Mouse (Mus musculus) limb, embryonic 10.5 days (tissue): ENCODE measurements around the gene Sema3a. TPM values are rescaled to one million over a fixed set of nuclear protein-coding genes. Genes with fewer than 3 reads are reported as not detected.

Experiments
- DNase-seq: peaks from one replicate; pipeline ENCODE4 v3.0.0-alpha.2; 2017; ENCODE audit warnings: low spot score
- H3K27ac ChIP-seq: fragments of 300-500 bp; sonication (generic); 2 replicates; pipeline ENCODE4 v1.5.1; 2016; ENCODE audit warnings: mild to moderate bottlenecking
- H3K27me3 ChIP-seq: fragments of 300-500 bp; sonication (generic); 2 replicates; pipeline ENCODE4 v1.6.1; 2016; ENCODE audit warnings: low read depth, mild to moderate bottlenecking; ENCODE audit not compliant: poor library complexity, severe bottlenecking
- H3K36me3 ChIP-seq: fragments of 300-500 bp; sonication (generic); 2 replicates; pipeline ENCODE4 v1.6.1; 2016; ENCODE audit warnings: mild to moderate bottlenecking, moderate library complexity
- H3K4me1 ChIP-seq: fragments of 300-500 bp; sonication (generic); 2 replicates; pipeline ENCODE4 v1.6.1; 2016
- H3K4me3 ChIP-seq: fragments of 300-500 bp; sonication (generic); 2 replicates; pipeline ENCODE4 v1.5.1; 2016; ENCODE audit warnings: mild to moderate bottlenecking, moderate library complexity
- H3K9me3 ChIP-seq: fragments of 300-500 bp; sonication (generic); replicated peaks from 2 replicates; pipeline ENCODE4 v1.6.1; 2016; ENCODE audit warnings: mild to moderate bottlenecking
- WGBS: fragments of 180-500 bp; shearing (Covaris S2); methylation state at CpG from one replicate; pipeline ENCODE4 v1.1.7; 2016; 5-methylcytosine and 5-hydroxymethylcytosine counted together
- polyA plus RNA-seq: library from polyadenylated mRNA; unstranded; fragments of >200 nt; fragmentation: Nextera tagmentation; extraction: Ambion mirVana; gene quantifications from 2 replicates; pipeline ENCODE4 v1.2.1, GENCODE M21; 2016

Gene Sema3a
- polyA plus RNA-seq, 1 experiment from 2014 or later, result 52.1 TPM

- 14% methylated on average over 1 of the region's 1 CpGs for WGBS
- no peaks in the 10 kb centered on the region for H3K36me3 ChIP-seq
- H3K4me1 ChIP-seq, result peaks cover 15% of the 10 kb centered on the region
- DNase-seq, result no peak
- no peaks in the 10 kb centered on the region for H3K27me3 ChIP-seq
- H3K4me3 ChIP-seq, result no peak overlapping the region
- no peak overlapping the region for H3K27ac ChIP-seq
- no peaks in the 10 kb centered on the region for H3K9me3 ChIP-seq
Observed at GRCm38 (mm10) chr5:13405432-13405831, 280.2 kb downstream of the Sema3a start.

- no peak overlapping the region for H3K27ac ChIP-seq
- H3K4me3 ChIP-seq, result no peak overlapping the region
- no peaks in the 10 kb centered on the region for H3K27me3 ChIP-seq
- DNase-seq, result no peak
- H3K9me3 ChIP-seq, result no peaks in the 10 kb centered on the region
- no peaks in the 10 kb centered on the region for H3K36me3 ChIP-seq
- 95% methylated on average over 2 of the region's 2 CpGs for WGBS
- H3K4me1 ChIP-seq, result peaks cover 8% of the 10 kb centered on the region
Observed at GRCm38 (mm10) chr5:13406131-13406530, 280.9 kb downstream of the Sema3a start.

- H3K27ac ChIP-seq, result no peak overlapping the region
- WGBS, result 89% methylated on average over 2 of the region's 2 CpGs
Observed at GRCm38 (mm10) chr5:13411920-13412319, 286.7 kb downstream of the Sema3a start.

DNA sequence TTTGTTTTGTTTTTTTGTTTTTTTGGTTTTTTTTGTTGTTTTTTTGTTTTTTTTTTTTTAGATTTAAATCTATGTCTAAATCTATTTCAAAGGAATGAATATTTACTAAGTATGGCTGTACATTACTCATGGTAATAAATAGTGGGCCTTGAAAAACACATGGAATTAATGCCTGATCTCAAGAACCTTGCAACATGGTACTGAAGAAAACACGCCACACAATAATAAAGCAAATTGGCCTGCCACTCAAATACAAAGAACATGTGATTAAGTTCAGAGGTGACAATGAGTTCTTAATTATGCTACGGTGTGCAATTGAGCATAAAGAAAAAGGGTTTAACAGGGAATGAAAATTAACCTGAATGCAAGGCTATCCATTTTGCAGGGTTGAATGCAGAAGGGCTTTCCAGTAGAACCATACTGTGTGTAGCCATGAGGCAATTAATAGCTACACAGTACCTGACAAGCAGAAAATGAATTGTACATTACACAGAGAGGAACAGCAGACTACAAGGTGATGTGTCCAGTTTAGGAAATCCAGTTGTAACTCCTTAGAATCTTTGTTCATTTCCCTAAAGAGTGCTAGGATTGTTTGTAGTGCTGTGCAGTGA, 288.8 kb downstream of the Sema3a start:
- H3K4me1 ChIP-seq, result 0 out of 2 replicates have a peak, but pooled peaks cover 7% of the 10 kb centered on the region
- 0 out of 2 replicates have a peak, but pooled peaks cover 2% of the 10 kb centered on the region for H3K36me3 ChIP-seq
- WGBS, result 77% methylated on average over 2 of the region's 2 CpGs
- no peak overlapping the region for H3K27ac ChIP-seq
- no peak overlapping the region for H3K4me3 ChIP-seq
- H3K9me3 ChIP-seq, result no peaks in the 10 kb centered on the region
- H3K27me3 ChIP-seq, result no peaks in the 10 kb centered on the region
- DNase-seq, result no peak

More at GRCm38 (mm10) chr5:13411920-13412319, 286.7 kb downstream of the Sema3a start:
- Histone ChIP-seq H3K4me3 (no peak overlapping the region), H3K9me3 (no peaks in the 10 kb centered on the region), H3K4me1 (0 out of 2 replicates have a peak, but pooled peaks cover 3% of the 10 kb centered on the region), H3K27me3 (no peaks in the 10 kb centered on the region), H3K36me3 (0 out of 2 replicates have a peak, but pooled peaks cover 2% of the 10 kb centered on the region)
- DNase-seq, result no peak

DNA sequence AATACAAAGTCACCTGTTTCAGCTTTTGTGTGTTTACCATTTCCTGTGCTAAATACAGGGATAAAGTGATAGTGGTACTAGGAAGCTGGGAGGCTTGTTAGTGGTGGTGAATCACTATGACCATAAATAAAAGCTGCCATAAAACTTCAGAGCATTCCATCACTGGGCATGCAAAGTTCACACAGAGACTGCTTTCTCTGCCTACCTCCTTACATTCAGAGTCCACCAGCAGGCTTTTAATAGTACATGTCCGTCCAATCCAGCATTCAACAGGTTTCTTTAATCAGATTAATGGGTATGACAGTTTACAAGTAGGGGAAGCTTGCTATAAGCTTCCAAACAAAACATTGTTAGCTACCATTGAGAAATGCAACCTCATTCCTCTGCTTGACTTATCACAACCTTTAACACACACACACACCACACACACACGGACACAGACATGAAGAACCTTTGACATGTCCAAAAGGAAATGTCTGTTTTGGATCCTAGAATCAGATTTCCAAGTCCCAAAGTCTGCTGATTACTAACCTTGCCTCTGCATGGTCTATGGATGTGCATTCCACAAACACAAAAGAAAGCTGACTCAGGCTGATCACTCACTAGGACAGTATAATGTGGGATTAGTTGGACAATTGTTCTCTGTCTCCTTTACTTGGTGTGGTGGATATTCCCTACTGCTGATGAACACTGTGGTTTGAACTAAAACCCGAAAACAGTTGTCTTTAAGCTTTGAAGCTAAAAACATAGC, 291.9 kb downstream of the Sema3a start:
- Histone ChIP-seq H3K27ac (no peak overlapping the region), H3K36me3 (0 out of 2 replicates have a peak, but pooled peaks cover 2% of the 10 kb centered on the region), H3K9me3 (no peaks in the 10 kb centered on the region), H3K27me3 (no peaks in the 10 kb centered on the region), H3K4me1 (0 out of 2 replicates have a peak, but pooled peaks cover 7% of the 10 kb centered on the region), H3K4me3 (no peak overlapping the region)
- 68% methylated on average over 3 of the region's 3 CpGs for WGBS
- no peak for DNase-seq

DNA sequence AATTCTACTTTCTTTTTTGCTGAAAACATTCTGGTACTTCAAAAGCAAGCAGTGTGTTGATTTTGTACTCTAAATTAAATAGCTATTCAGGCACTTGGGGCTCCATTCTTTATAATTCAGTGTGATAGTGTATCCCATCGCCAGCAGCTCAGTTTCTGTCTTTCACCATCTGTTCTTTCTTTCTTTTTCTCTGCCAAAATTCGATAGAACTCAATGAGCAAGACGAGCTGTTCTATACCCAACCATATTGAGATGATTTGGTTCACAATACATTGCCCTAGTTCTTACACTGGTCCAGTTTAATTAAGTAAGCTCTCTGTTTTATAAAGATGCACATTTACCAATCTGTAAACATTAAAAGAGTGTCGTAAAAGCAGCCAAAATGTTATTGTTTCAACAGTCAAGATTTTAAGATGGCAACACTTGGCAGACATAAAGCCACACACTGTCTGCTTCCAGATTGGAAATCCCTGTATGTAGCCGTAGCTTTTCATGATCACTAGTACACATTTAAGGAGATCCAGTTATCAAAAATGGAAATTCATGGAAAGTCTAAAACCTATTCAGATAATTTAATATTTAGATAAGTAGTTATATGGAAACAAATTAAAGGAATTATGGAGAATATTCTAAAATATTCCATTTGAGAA, 296.2 kb downstream of the Sema3a start:
- no peak for DNase-seq
- no peak overlapping the region for H3K4me3 ChIP-seq
- peaks cover 7% of the 10 kb centered on the region; the same call in 1 of the 2 replicates for H3K36me3 ChIP-seq
- H3K27ac ChIP-seq, result no peak overlapping the region
- H3K9me3 ChIP-seq, result no peaks in the 10 kb centered on the region
- WGBS, result 89% methylated on average over 5 of the region's 5 CpGs
- no peaks in the 10 kb centered on the region for H3K27me3 ChIP-seq
- 0 out of 2 replicates have a peak, but pooled peaks cover 7% of the 10 kb centered on the region for H3K4me1 ChIP-seq

DNA sequence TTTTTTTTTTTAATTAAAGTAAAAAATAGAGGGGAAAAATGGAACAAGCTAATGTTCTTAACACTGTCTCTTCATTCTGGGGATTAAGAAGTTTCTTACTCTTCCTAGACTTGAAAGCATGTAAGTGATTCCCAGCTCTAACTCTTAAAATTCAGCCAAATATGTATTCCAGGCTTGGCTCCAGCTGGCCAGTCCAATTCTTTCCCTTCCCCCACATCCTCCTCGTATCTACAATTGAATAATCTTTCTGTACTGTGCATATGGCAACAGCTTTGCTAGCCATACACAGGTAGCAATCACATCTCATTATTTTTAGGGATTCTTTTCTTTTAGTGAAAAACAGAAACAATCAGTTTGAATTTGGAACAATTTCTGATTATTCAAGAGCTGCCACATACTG, 303.5 kb downstream of the Sema3a start:
- H3K4me1 ChIP-seq, result no peaks in the 10 kb centered on the region
- H3K27me3 ChIP-seq, result no peaks in the 10 kb centered on the region
- no peak overlapping the region for H3K4me3 ChIP-seq
- 88% methylated on average over 1 of the region's 1 CpGs for WGBS
- no peaks in the 10 kb centered on the region for H3K9me3 ChIP-seq
- no peak for DNase-seq
- H3K36me3 ChIP-seq, result peaks cover 11% of the 10 kb centered on the region; the same call in 1 of the 2 replicates
- no peak overlapping the region for H3K27ac ChIP-seq

DNA sequence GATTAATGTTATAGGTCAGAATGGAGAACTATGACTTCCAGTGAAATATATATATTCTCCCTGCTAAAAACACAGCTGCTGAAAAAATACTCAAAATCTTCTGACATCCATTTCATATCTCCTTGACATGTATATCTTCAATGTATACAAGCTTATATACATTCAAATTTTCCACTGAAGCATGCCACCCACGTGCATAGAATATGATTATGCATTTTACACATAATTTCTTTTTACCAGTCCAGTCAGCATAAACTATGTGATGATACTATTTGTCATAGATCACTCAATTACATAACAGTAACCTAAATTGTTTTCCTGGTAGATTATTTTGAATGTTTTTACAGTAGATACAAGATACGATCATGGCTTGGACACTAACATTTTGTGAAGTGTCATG, 306.6 kb downstream of the Sema3a start:
- Histone ChIP-seq H3K4me1 (peaks cover 5% of the 10 kb centered on the region), H3K27me3 (no peaks in the 10 kb centered on the region), H3K36me3 (0 out of 2 replicates have a peak, but pooled peaks cover under 1% of the 10 kb centered on the region), H3K4me3 (no peak overlapping the region), H3K27ac (no peak overlapping the region), H3K9me3 (no peaks in the 10 kb centered on the region)
- DNase-seq, result no peak
- WGBS, result 93% methylated on average over 2 of the region's 2 CpGs

GRCm38 (mm10) chr5:13432574-13432973, 307.4 kb downstream of the Sema3a start:
- 50% methylated on average over 3 of the region's 3 CpGs for WGBS
- Histone ChIP-seq H3K27ac (no peak overlapping the region), H3K4me1 (peaks cover 5% of the 10 kb centered on the region), H3K27me3 (no peaks in the 10 kb centered on the region), H3K9me3 (no peaks in the 10 kb centered on the region), H3K36me3 (no peaks in the 10 kb centered on the region), H3K4me3 (no peak overlapping the region)
- DNase-seq, result no peak

DNA sequence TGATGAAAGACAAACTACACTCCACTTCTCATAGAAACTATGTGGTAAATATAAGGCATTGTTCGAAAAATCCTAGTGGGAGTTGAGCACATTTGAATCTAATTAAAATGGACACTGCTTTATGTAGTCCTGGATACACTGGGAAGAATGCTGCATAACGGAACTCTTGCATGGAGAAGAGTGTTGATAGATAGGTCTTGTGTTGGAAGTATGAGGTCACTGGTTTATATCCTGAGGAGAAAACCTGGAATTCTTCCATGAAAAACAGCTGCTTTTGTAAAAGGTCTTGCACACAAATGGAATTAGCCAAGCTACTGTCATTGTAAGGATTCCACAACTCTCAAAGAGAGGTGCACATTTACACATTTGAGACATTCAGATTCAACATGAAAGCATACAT, 308.1 kb downstream of the Sema3a start:
- Histone ChIP-seq H3K9me3 (no peaks in the 10 kb centered on the region), H3K4me3 (no peak overlapping the region), H3K27ac (no peak overlapping the region), H3K4me1 (peaks cover 5% of the 10 kb centered on the region), H3K27me3 (no peaks in the 10 kb centered on the region), H3K36me3 (no peaks in the 10 kb centered on the region)
- no peak for DNase-seq
- 72% methylated on average over 2 of the region's 2 CpGs for WGBS

DNA sequence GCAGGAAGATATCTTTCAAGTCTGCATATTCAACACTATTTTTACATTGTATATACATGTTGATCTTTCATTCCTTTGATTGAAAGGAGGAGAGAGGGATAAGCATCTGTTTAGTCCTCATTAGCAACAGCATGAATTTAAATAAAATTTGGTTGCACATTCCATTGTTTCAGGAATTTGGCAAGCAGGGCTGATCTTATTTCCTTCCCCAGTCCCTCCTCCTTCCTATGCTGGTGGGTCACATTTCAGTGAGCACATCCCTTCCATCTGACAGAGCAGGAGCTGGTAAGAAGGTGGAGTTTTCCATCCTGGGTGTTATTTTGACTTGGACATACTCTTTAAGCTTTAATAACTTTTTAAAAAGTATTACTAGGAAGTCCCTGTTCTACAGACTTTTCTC, 315.9 kb downstream of the Sema3a start:
- no peaks in the 10 kb centered on the region for H3K9me3 ChIP-seq
- H3K27ac ChIP-seq, result no peak overlapping the region
- no peaks in the 10 kb centered on the region for H3K36me3 ChIP-seq
- H3K27me3 ChIP-seq, result no peaks in the 10 kb centered on the region
- H3K4me3 ChIP-seq, result no peak overlapping the region
- DNase-seq, result no peak
- H3K4me1 ChIP-seq, result peaks cover 19% of the 10 kb centered on the region

GRCm38 (mm10) chr5:13460182-13461001, 335.2 kb downstream of the Sema3a start:
- H3K27ac ChIP-seq, result no peak overlapping the region
- no peak overlapping the region for H3K4me3 ChIP-seq
- 74% methylated on average over 1 of the region's 1 CpGs for WGBS
- H3K27me3 ChIP-seq, result no peaks in the 10 kb centered on the region
- H3K36me3 ChIP-seq, result peaks cover 10% of the 10 kb centered on the region
- no peak for DNase-seq
- no peaks in the 10 kb centered on the region for H3K9me3 ChIP-seq
- H3K4me1 ChIP-seq, result no peaks in the 10 kb centered on the region
